Mouse (Mus musculus) adipose tissue, adult 10 weeks (tissue): ENCODE results near the gene Slc35e3. TPM values are rescaled to one million over a fixed set of nuclear protein-coding genes. Genes with fewer than 3 reads are reported as not detected.

Source experiments
- polyA plus RNA-seq: library from polyadenylated mRNA; stranded (reverse); fragments of 350-450 nt; fragmentation: Illumina TruSeq; extraction: RNeasy Lipid Tissue Mini Kit (QIAGEN cat#74804); gene quantifications from one replicate; pipeline ENCODE4 v1.2.3, GENCODE M21; 2014; ENCODE audit warnings: low read depth, low replicate concordance

The Slc35e3 gene
- 8.9 TPM for polyA plus RNA-seq

GRCm38 (mm10) chr10:117746297-117746883 lies at the start of gene Slc35e3:
TSS of gene Slc35e3 (minus strand) at chr10:117746365.

GRCm38 (mm10) chr10:117792141-117793091 lies 46.3 kb upstream of the Slc35e3 start, which contains the start of gene Nup107:
TSS of gene Nup107 (minus strand) at chr10:117792705.

GRCm38 (mm10) chr10:117710604-117711141 lies 35.5 kb downstream of the Slc35e3 start, which contains the start of gene Mdm2:
TSS of gene Mdm2 (minus strand) at chr10:117710758.

Other genes with a start within 250 kb of the Slc35e3 start
- 6.8 TPM for gene Cpm, start 116.9 kb downstream of the Slc35e3 start, polyA plus RNA-seq
- 39.2 TPM for gene Mdm2, start 35.6 kb downstream of the Slc35e3 start, polyA plus RNA-seq
- gene Nup107, start 46.3 kb upstream of the Slc35e3 start, polyA plus RNA-seq: 10.5 TPM
- gene Rap1b, start 99.7 kb upstream of the Slc35e3 start, polyA plus RNA-seq: 87.8 TPM